Mouse (Mus musculus) neural tube, embryonic 11.5 days (tissue): ENCODE data around the gene Rap1gap2. TPM values are rescaled to one million over a fixed set of nuclear protein-coding genes. Genes with fewer than 3 reads are reported as not detected.

ENCODE experiments used
- ATAC-seq: fragments of 200-750 bp; cut with Nextera tagmentation; 2 replicates; pipeline ENCODE4 v1.8.0; 2017; ENCODE audit warnings: moderate number of reproducible peaks, mild to moderate bottlenecking, moderate TSS enrichment, moderate library complexity; ENCODE audit not compliant: insufficient read depth, low FRiP score, low TSS enrichment
- DNase-seq: peaks from one replicate; pipeline ENCODE4 v3.0.0-alpha.2; 2015; ENCODE audit warnings: low spot score
- H3K27ac ChIP-seq: fragments of 300-500 bp; sonication (generic); 2 replicates; pipeline ENCODE4 v1.5.1; 2014; ENCODE audit warnings: low read depth, mild to moderate bottlenecking, low read length
- H3K27me3 ChIP-seq: fragments of 300-500 bp; sonication (generic); 2 replicates; pipeline ENCODE4 v1.6.1; 2014; ENCODE audit warnings: mild to moderate bottlenecking, low read length, mixed read lengths; ENCODE audit not compliant: control insufficient read depth, insufficient read depth
- H3K36me3 ChIP-seq: fragments of 300-500 bp; sonication (generic); 2 replicates; pipeline ENCODE4 v1.6.1; 2014; ENCODE audit warnings: mild to moderate bottlenecking, low read length, moderate library complexity, mixed read lengths; ENCODE audit not compliant: control insufficient read depth, insufficient read depth
- H3K4me1 ChIP-seq: fragments of 300-500 bp; sonication (generic); 2 replicates; pipeline ENCODE4 v1.6.1; 2014; ENCODE audit warnings: low read length, mixed read lengths; ENCODE audit not compliant: control insufficient read depth, insufficient read depth
- H3K4me2 ChIP-seq: fragments of 300-500 bp; sonication (generic); 2 replicates; pipeline ENCODE4 v1.6.1; 2014; ENCODE audit warnings: low read depth, mild to moderate bottlenecking, moderate library complexity
- H3K4me3 ChIP-seq: fragments of 300-500 bp; sonication (generic); 2 replicates; pipeline ENCODE4 v1.5.1; 2014; ENCODE audit warnings: low read depth, low read length
- H3K9ac ChIP-seq: fragments of 300-500 bp; sonication (generic); 2 replicates; pipeline ENCODE4 v1.6.1; 2014; ENCODE audit warnings: mild to moderate bottlenecking, low read length
- H3K9me3 ChIP-seq: fragments of 300-500 bp; sonication (generic); 2 replicates; pipeline ENCODE4 v1.6.1; 2016; ENCODE audit warnings: low read length; ENCODE audit not compliant: control insufficient read depth
- WGBS: fragments of 180-500 bp; shearing (Covaris S2); extraction: QIAGEN DNeasy Blood & Tissue Kit; methylation state at CpG from one replicate; pipeline ENCODE4 v1.1.7; 2014; 5-methylcytosine and 5-hydroxymethylcytosine counted together
- polyA plus RNA-seq: library from polyadenylated mRNA; unstranded; fragments of >200 nt; fragmentation: Nextera tagmentation; extraction: Ambion mirVana; gene quantifications from 2 replicates; pipeline ENCODE4 v1.2.1, GENCODE M21; 2014

Gene Rap1gap2
- polyA plus RNA-seq, 1 experiment from 2014 or later, result 3.3 TPM

- ATAC-seq, result no peak
These were observed 180.8 kb downstream of the Rap1gap2 start for GRCm38 (mm10) chr11:74429798-74430529.

GRCm38 (mm10) chr11:74426306-74426705 lies 184.4 kb downstream of the Rap1gap2 start:
- DNase-seq (no peak), ATAC-seq (no peak)
- Histone ChIP-seq H3K36me3 (no peaks in the 10 kb centered on the region), H3K27ac (no peak overlapping the region), H3K4me1 (no peaks in the 10 kb centered on the region), H3K9ac (no peak overlapping the region), H3K9me3 (no peaks in the 10 kb centered on the region), H3K4me2 (no peak overlapping the region), H3K4me3 (no peak overlapping the region), H3K27me3 (no peaks in the 10 kb centered on the region)
- 85% methylated on average over 5 of the region's 5 CpGs for WGBS

More at GRCm38 (mm10) chr11:74429798-74430529, 180.8 kb downstream of the Rap1gap2 start:
- 55% methylated on average over 11 of the region's 11 CpGs for WGBS
- Histone ChIP-seq H3K27ac (no peak overlapping the region), H3K4me2 (no peak overlapping the region), H3K9me3 (no peaks in the 10 kb centered on the region), H3K4me3 (no peak overlapping the region), H3K36me3 (no peaks in the 10 kb centered on the region), H3K4me1 (no peaks in the 10 kb centered on the region), H3K9ac (no peak overlapping the region), H3K27me3 (no peaks in the 10 kb centered on the region)
- DNase-seq, result no peak

- Histone ChIP-seq H3K36me3 (no peaks in the 10 kb centered on the region), H3K27me3 (no peaks in the 10 kb centered on the region), H3K4me2 (no peak overlapping the region), H3K4me3 (no peak overlapping the region), H3K4me1 (no peaks in the 10 kb centered on the region), H3K9ac (no peak overlapping the region), H3K9me3 (no peaks in the 10 kb centered on the region), H3K27ac (no peak overlapping the region)
- ATAC-seq, result no peak
- WGBS, result 94% methylated on average over 6 of the region's 6 CpGs
- no peak for DNase-seq
These were observed 188.7 kb downstream of the Rap1gap2 start for GRCm38 (mm10) chr11:74422019-74422418.

GRCm38 (mm10) chr11:74421151-74421550 lies 189.6 kb downstream of the Rap1gap2 start:
- no peak overlapping the region for H3K4me2 ChIP-seq
- ATAC-seq (no peak), DNase-seq (no peak)
- no peak overlapping the region for H3K27ac ChIP-seq
- no peak overlapping the region for H3K4me3 ChIP-seq
- no peaks in the 10 kb centered on the region for H3K9me3 ChIP-seq
- H3K27me3 ChIP-seq, result no peaks in the 10 kb centered on the region
- WGBS, result 87% methylated on average over 4 of the region's 4 CpGs
- H3K4me1 ChIP-seq, result no peaks in the 10 kb centered on the region
- no peaks in the 10 kb centered on the region for H3K36me3 ChIP-seq
- no peak overlapping the region for H3K9ac ChIP-seq

- no peaks in the 10 kb centered on the region for H3K9me3 ChIP-seq
- 84% methylated on average over 4 of the region's 4 CpGs for WGBS
- H3K9ac ChIP-seq, result no peak overlapping the region
- no peak overlapping the region for H3K4me3 ChIP-seq
- DNase-seq, result no peak
- no peak overlapping the region for H3K27ac ChIP-seq
- no peak overlapping the region for H3K4me2 ChIP-seq
- H3K27me3 ChIP-seq, result no peaks in the 10 kb centered on the region
- H3K4me1 ChIP-seq, result no peaks in the 10 kb centered on the region
- no peaks in the 10 kb centered on the region for H3K36me3 ChIP-seq
- ATAC-seq, result no peak
These were observed 191.1 kb downstream of the Rap1gap2 start for GRCm38 (mm10) chr11:74419601-74420000.

GRCm38 (mm10) chr11:74415736-74416135 lies 195.0 kb downstream of the Rap1gap2 start:
- H3K9ac ChIP-seq, result no peak overlapping the region
- no peak overlapping the region for H3K4me3 ChIP-seq
- no peaks in the 10 kb centered on the region for H3K4me1 ChIP-seq
- no peak overlapping the region for H3K4me2 ChIP-seq
- H3K36me3 ChIP-seq, result no peaks in the 10 kb centered on the region
- no peaks in the 10 kb centered on the region for H3K27me3 ChIP-seq
- ATAC-seq (no peak), DNase-seq (no peak)
- H3K9me3 ChIP-seq, result no peaks in the 10 kb centered on the region
- 83% methylated on average over 12 of the region's 12 CpGs for WGBS
- H3K27ac ChIP-seq, result no peak overlapping the region

GRCm38 (mm10) chr11:74414112-74414511 lies 196.6 kb downstream of the Rap1gap2 start:
- DNase-seq (no peak), ATAC-seq (no peak)
- Histone ChIP-seq H3K4me2 (no peak overlapping the region), H3K36me3 (no peaks in the 10 kb centered on the region), H3K4me1 (no peaks in the 10 kb centered on the region), H3K27me3 (no peaks in the 10 kb centered on the region), H3K9me3 (no peaks in the 10 kb centered on the region), H3K4me3 (no peak overlapping the region), H3K9ac (no peak overlapping the region), H3K27ac (no peak overlapping the region)
- WGBS, result 75% methylated on average over 9 of the region's 9 CpGs

GRCm38 (mm10) chr11:74413449-74413972 lies 197.2 kb downstream of the Rap1gap2 start:
- Histone ChIP-seq H3K9ac (no peak overlapping the region), H3K27ac (no peak overlapping the region), H3K4me3 (no peak overlapping the region), H3K27me3 (no peaks in the 10 kb centered on the region), H3K4me2 (no peak overlapping the region), H3K4me1 (no peaks in the 10 kb centered on the region), H3K9me3 (no peaks in the 10 kb centered on the region), H3K36me3 (no peaks in the 10 kb centered on the region)
- ATAC-seq, result no peak
- DNase-seq, result no peak
- 72% methylated on average over 3 of the region's 3 CpGs for WGBS

- Histone ChIP-seq H3K9me3 (no peaks in the 10 kb centered on the region), H3K4me1 (no peaks in the 10 kb centered on the region), H3K9ac (no peak overlapping the region), H3K36me3 (no peaks in the 10 kb centered on the region), H3K27ac (no peak overlapping the region), H3K27me3 (no peaks in the 10 kb centered on the region), H3K4me2 (no peak overlapping the region), H3K4me3 (no peak overlapping the region)
- DNase-seq (no peak), ATAC-seq (no peak)
- 68% methylated on average over 3 of the region's 3 CpGs for WGBS
These were observed 198.3 kb downstream of the Rap1gap2 start for GRCm38 (mm10) chr11:74412462-74412861.
